Mouse (Mus musculus): ENCODE measurements around the gene Slc22a6. TPM values are rescaled to one million over a fixed set of nuclear protein-coding genes. Genes with fewer than 3 reads are reported as not detected.

The Slc22a6 gene
- total and polyA plus RNA-seq, 2 experiments: not detected

GRCm38 (mm10) chr19:8590954-8591353 is 26.9 kb upstream of the Slc22a6 start, which contains the start of gene Slc22a8:
Gene Slc22a8 (plus strand): TSS chr19:8591254.
- no peaks in the 10 kb centered on the region for H3K27me3 ChIP-seq (ENCODE audit: control insufficient read depth, insufficient read depth, low read length)
- 92% methylated on average over 8 of the region's 8 CpGs for WGBS
- no peak within 1 kb of the TSS for H3K27ac ChIP-seq (replicated peaks; ENCODE audit: insufficient read depth, low read depth, low read length)
- no peaks in the 10 kb centered on the region for H3K79me2 ChIP-seq (ENCODE audit: control insufficient read depth, insufficient read depth, low read length)
- H3K4me3 ChIP-seq (ENCODE audit: insufficient read depth, low read depth, low read length): no peak within 1 kb of the TSS
- no peak for DNase-seq (ENCODE audit: extremely low read depth, low read depth, low spot score)
- H3K36me3 ChIP-seq (ENCODE audit: control insufficient read depth, insufficient read depth, low read length): no peaks in the 10 kb centered on the region
- TF ChIP-seq CTCF (IDR thresholded peaks at IDR 0.05; ENCODE audit: low read depth, low read length) (no peak), POLR2A (IDR thresholded peaks at IDR 0.05; ENCODE audit: extremely low read depth, insufficient read depth, low read length) (no peak)
- H3K9ac ChIP-seq (ENCODE audit: low read depth, low read length): no peak within 1 kb of the TSS
- H3K4me1 ChIP-seq (ENCODE audit: control insufficient read depth, insufficient read depth, low read length): no peaks in the 10 kb centered on the region

- no peaks in the 10 kb centered on the region for H3K36me3 ChIP-seq (ENCODE audit: control insufficient read depth, insufficient read depth, low read length)
- H3K4me3 ChIP-seq (ENCODE audit: insufficient read depth, low read depth, low read length): no peak overlapping the region
- DNase-seq (ENCODE audit: extremely low read depth, low read depth, low spot score): no peak
- TF ChIP-seq CTCF (IDR thresholded peaks at IDR 0.05; ENCODE audit: low read depth, low read length): no peak
- no peak for TF ChIP-seq POLR2A (IDR thresholded peaks at IDR 0.05; ENCODE audit: extremely low read depth, insufficient read depth, low read length)
- no peak overlapping the region for H3K27ac ChIP-seq (replicated peaks; ENCODE audit: insufficient read depth, low read depth, low read length)
- no peaks in the 10 kb centered on the region for H3K4me1 ChIP-seq (ENCODE audit: control insufficient read depth, insufficient read depth, low read length)
- H3K9ac ChIP-seq (ENCODE audit: low read depth, low read length): no peak overlapping the region
- H3K27me3 ChIP-seq (ENCODE audit: control insufficient read depth, insufficient read depth, low read length): no peaks in the 10 kb centered on the region
- H3K79me2 ChIP-seq (ENCODE audit: control insufficient read depth, insufficient read depth, low read length): no peaks in the 10 kb centered on the region
- WGBS: 91% methylated on average over 2 of the region's 2 CpGs
These were observed 25.7 kb upstream of the Slc22a6 start for GRCm38 (mm10) chr19:8592155-8592554.

- no peak overlapping the region for H3K27ac ChIP-seq (replicated peaks; ENCODE audit: insufficient read depth, low read depth, low read length)
- no peaks in the 10 kb centered on the region for H3K27me3 ChIP-seq (ENCODE audit: control insufficient read depth, insufficient read depth, low read length)
- H3K36me3 ChIP-seq (ENCODE audit: control insufficient read depth, insufficient read depth, low read length): no peaks in the 10 kb centered on the region
- no peaks in the 10 kb centered on the region for H3K4me1 ChIP-seq (ENCODE audit: control insufficient read depth, insufficient read depth, low read length)
- no peak overlapping the region for H3K4me3 ChIP-seq (ENCODE audit: insufficient read depth, low read depth, low read length)
- DNase-seq (ENCODE audit: extremely low read depth, low read depth, low spot score): no peak
- TF ChIP-seq CTCF (IDR thresholded peaks at IDR 0.05; ENCODE audit: low read depth, low read length): no peak
- TF ChIP-seq POLR2A (IDR thresholded peaks at IDR 0.05; ENCODE audit: extremely low read depth, insufficient read depth, low read length): no peak
- H3K79me2 ChIP-seq (ENCODE audit: control insufficient read depth, insufficient read depth, low read length): no peaks in the 10 kb centered on the region
- no peak overlapping the region for H3K9ac ChIP-seq (ENCODE audit: low read depth, low read length)
- 68% methylated on average over 6 of the region's 6 CpGs for WGBS
These were observed 24.9 kb upstream of the Slc22a6 start for GRCm38 (mm10) chr19:8592873-8593408.

- WGBS: 93% methylated on average over 11 of the region's 11 CpGs
- H3K9ac ChIP-seq (ENCODE audit: low read depth, low read length): no peak overlapping the region
These were observed 24.0 kb upstream of the Slc22a6 start for GRCm38 (mm10) chr19:8593833-8594232.

GRCm38 (mm10) chr19:8594518-8594917 is 23.3 kb upstream of the Slc22a6 start:
- no peak overlapping the region for H3K9ac ChIP-seq (ENCODE audit: low read depth, low read length)
- no peaks in the 10 kb centered on the region for H3K79me2 ChIP-seq (ENCODE audit: control insufficient read depth, insufficient read depth, low read length)
- H3K27ac ChIP-seq (replicated peaks; ENCODE audit: insufficient read depth, low read depth, low read length): no peak overlapping the region
- no peaks in the 10 kb centered on the region for H3K36me3 ChIP-seq (ENCODE audit: control insufficient read depth, insufficient read depth, low read length)
- no peak overlapping the region for H3K4me3 ChIP-seq (ENCODE audit: insufficient read depth, low read depth, low read length)
- WGBS: 23% methylated on average over 1 of the region's 1 CpGs
- peaks cover 4% of the 10 kb centered on the region for H3K4me1 ChIP-seq (ENCODE audit: control insufficient read depth, insufficient read depth, low read length)
- no peak for DNase-seq (ENCODE audit: extremely low read depth, low read depth, low spot score)
- TF ChIP-seq CTCF (IDR thresholded peaks at IDR 0.05; ENCODE audit: low read depth, low read length) (no peak), POLR2A (IDR thresholded peaks at IDR 0.05; ENCODE audit: extremely low read depth, insufficient read depth, low read length) (no peak)
- no peaks in the 10 kb centered on the region for H3K27me3 ChIP-seq (ENCODE audit: control insufficient read depth, insufficient read depth, low read length)

More at GRCm38 (mm10) chr19:8593833-8594232, 24.0 kb upstream of the Slc22a6 start:
- Histone ChIP-seq H3K79me2 (ENCODE audit: control insufficient read depth, insufficient read depth, low read length) (no peaks in the 10 kb centered on the region), H3K4me3 (ENCODE audit: insufficient read depth, low read depth, low read length) (no peak overlapping the region), H3K27me3 (ENCODE audit: control insufficient read depth, insufficient read depth, low read length) (no peaks in the 10 kb centered on the region), H3K36me3 (ENCODE audit: control insufficient read depth, insufficient read depth, low read length) (no peaks in the 10 kb centered on the region), H3K4me1 (ENCODE audit: control insufficient read depth, insufficient read depth, low read length) (peaks cover 2% of the 10 kb centered on the region), H3K27ac (replicated peaks; ENCODE audit: insufficient read depth, low read depth, low read length) (no peak overlapping the region)
- DNase-seq (ENCODE audit: extremely low read depth, low read depth, low spot score): no peak
- TF ChIP-seq CTCF (IDR thresholded peaks at IDR 0.05; ENCODE audit: low read depth, low read length) (no peak), POLR2A (IDR thresholded peaks at IDR 0.05; ENCODE audit: extremely low read depth, insufficient read depth, low read length) (no peak)

GRCm38 (mm10) chr19:8597269-8597668 is 20.6 kb upstream of the Slc22a6 start:
- no peak for TF ChIP-seq CTCF (IDR thresholded peaks at IDR 0.05; ENCODE audit: low read depth, low read length)
- TF ChIP-seq POLR2A (IDR thresholded peaks at IDR 0.05; ENCODE audit: extremely low read depth, insufficient read depth, low read length): no peak
- H3K9ac ChIP-seq (ENCODE audit: low read depth, low read length): no peak overlapping the region
- no peak overlapping the region for H3K4me3 ChIP-seq (ENCODE audit: insufficient read depth, low read depth, low read length)
- H3K79me2 ChIP-seq (ENCODE audit: control insufficient read depth, insufficient read depth, low read length): no peaks in the 10 kb centered on the region
- no peaks in the 10 kb centered on the region for H3K36me3 ChIP-seq (ENCODE audit: control insufficient read depth, insufficient read depth, low read length)
- H3K4me1 ChIP-seq (ENCODE audit: control insufficient read depth, insufficient read depth, low read length): peaks cover 7% of the 10 kb centered on the region
- no peak overlapping the region for H3K27ac ChIP-seq (replicated peaks; ENCODE audit: insufficient read depth, low read depth, low read length)
- H3K27me3 ChIP-seq (ENCODE audit: control insufficient read depth, insufficient read depth, low read length): no peaks in the 10 kb centered on the region
- DNase-seq (ENCODE audit: extremely low read depth, low read depth, low spot score): no peak
- 82% methylated on average over 4 of the region's 4 CpGs for WGBS
